Mouse (Mus musculus) erythroid progenitor cell, adult 5-6 weeks (primary cell): Measurements from ENCODE around the gene Hexim1. TPM values are rescaled to one million over a fixed set of nuclear protein-coding genes. Genes with fewer than 3 reads are reported as not detected.
A peak's percentile ranks its signal among the peaks of the same experiment; 100 is the strongest.

Source experiments
- ATAC-seq: replicated peaks from 2 replicates; pipeline ENCODE4 v1.8.0; 2016; ENCODE audit warnings: moderate number of reproducible peaks, mild to moderate bottlenecking, moderate TSS enrichment, inconsistent platforms; ENCODE audit not compliant: poor library complexity, low FRiP score, severe bottlenecking
- total RNA-seq, 2 experiments: library from RNA; stranded (forward) in 1 of 2; stranded (reverse) in 1 of 2; fragments of 150-400 nt in 1 of 2; fragments of 186-747, 209-891 nt in 1 of 2; gene quantifications; 2 replicates each; pipeline versions ENCODE4 v1.2.3 to v1.2.4; 2015 to 2017; ENCODE audit warnings: low replicate concordance in 2 of 2

Gene Hexim1
- total RNA-seq, 2 experiments from 2014 or later = 7.5 to 20.8 TPM

- ATAC-seq = no peak
Measured at GRCm38 (mm10) chr11:103142441-103143182, 26.6 kb downstream of the Hexim1 start.

- no peak for ATAC-seq
Measured at GRCm38 (mm10) chr11:103144309-103145285, 28.6 kb downstream of the Hexim1 start.

- no peak for ATAC-seq
Measured at GRCm38 (mm10) chr11:103146386-103146785, 30.4 kb downstream of the Hexim1 start.

- ATAC-seq = no peak
Measured at GRCm38 (mm10) chr11:103147766-103148165, 31.7 kb downstream of the Hexim1 start.

- no peak for ATAC-seq
Measured at GRCm38 (mm10) chr11:103149771-103150170, 33.7 kb downstream of the Hexim1 start.

- peak; percentile 91 for ATAC-seq
Measured at GRCm38 (mm10) chr11:103158621-103159478, 42.8 kb downstream of the Hexim1 start.

- no peak for ATAC-seq
Measured at GRCm38 (mm10) chr11:103160738-103161137, 44.7 kb downstream of the Hexim1 start.

GRCm38 (mm10) chr11:103161449-103161848, 45.4 kb downstream of the Hexim1 start:
- no peak for ATAC-seq

GRCm38 (mm10) chr11:103162132-103162531, 46.1 kb downstream of the Hexim1 start:
- no peak for ATAC-seq

- ATAC-seq = no peak
Measured at GRCm38 (mm10) chr11:103164391-103164790, 48.4 kb downstream of the Hexim1 start.

GRCm38 (mm10) chr11:103168690-103169390, 52.8 kb downstream of the Hexim1 start:
- no peak for ATAC-seq

Other genes starting within 250 kb of the Hexim1 start
- 93.7 and 136 TPM in 2 replicates for gene Eftud2, start 235.2 kb upstream of the Hexim1 start, total RNA-seq (2015; ENCODE audit: low replicate concordance)
- 89.9 and 133 TPM in 2 replicates for gene Eftud2, start 235.2 kb upstream of the Hexim1 start, total RNA-seq (2017; ENCODE audit: low replicate concordance)
- not detected in 2 replicates for gene Ccdc103, start 235.0 kb upstream of the Hexim1 start, total RNA-seq (2015; ENCODE audit: low replicate concordance)
- gene Ccdc103, start 235.0 kb upstream of the Hexim1 start, total RNA-seq (2017; ENCODE audit: low replicate concordance) = 1.3 TPM in 1 of 2 replicates, not detected in the other
- not detected in 2 replicates for gene Fam187a, start 231.1 kb upstream of the Hexim1 start, total RNA-seq (2015; ENCODE audit: low replicate concordance)
- gene Fam187a, start 231.1 kb upstream of the Hexim1 start, total RNA-seq (2017; ENCODE audit: low replicate concordance) = not detected in 2 replicates
- gene Gfap, start 215.3 kb upstream of the Hexim1 start, total RNA-seq (2015; ENCODE audit: low replicate concordance) = 31.0 and 38.9 TPM in 2 replicates
- gene Gfap, start 215.3 kb upstream of the Hexim1 start, total RNA-seq (2017; ENCODE audit: low replicate concordance) = 56.2 and 59.8 TPM in 2 replicates
- 174 and 202 TPM in 2 replicates for gene Kif18b, start 191.1 kb upstream of the Hexim1 start, total RNA-seq (2015; ENCODE audit: low replicate concordance)
- gene Kif18b, start 191.1 kb upstream of the Hexim1 start, total RNA-seq (2017; ENCODE audit: low replicate concordance) = 136 and 165 TPM in 2 replicates
- not detected in 2 replicates for gene C1ql1, start 169.5 kb upstream of the Hexim1 start, total RNA-seq (2015; ENCODE audit: low replicate concordance)
- gene C1ql1, start 169.5 kb upstream of the Hexim1 start, total RNA-seq (2017; ENCODE audit: low replicate concordance) = not detected in 2 replicates
- 25.2 and 31.0 TPM in 2 replicates for gene Nmt1, start 88.0 kb upstream of the Hexim1 start, total RNA-seq (2015; ENCODE audit: low replicate concordance)
- gene Nmt1, start 88.0 kb upstream of the Hexim1 start, total RNA-seq (2017; ENCODE audit: low replicate concordance) = 27.1 and 35.8 TPM in 2 replicates
- 6.8 and 13.4 TPM in 2 replicates for gene Dcakd, start 87.9 kb upstream of the Hexim1 start, total RNA-seq (2015; ENCODE audit: low replicate concordance)
- 4.4 and 10.7 TPM in 2 replicates for gene Dcakd, start 87.9 kb upstream of the Hexim1 start, total RNA-seq (2017; ENCODE audit: low replicate concordance)
- 1.4 TPM in 1 of 2 replicates, not detected in the other for gene Plcd3, start 14.6 kb upstream of the Hexim1 start, total RNA-seq (2015; ENCODE audit: low replicate concordance)
- gene Plcd3, start 14.6 kb upstream of the Hexim1 start, total RNA-seq (2017; ENCODE audit: low replicate concordance) = 3.1 TPM in 1 of 2 replicates, not detected in the other
- gene Acbd4, start 14.5 kb upstream of the Hexim1 start, total RNA-seq (2015; ENCODE audit: low replicate concordance) = 13.4 and 21.6 TPM in 2 replicates
- gene Acbd4, start 14.5 kb upstream of the Hexim1 start, total RNA-seq (2017; ENCODE audit: low replicate concordance) = 25.6 and 60.5 TPM in 2 replicates
- 1.8 and 3.8 TPM in 2 replicates for gene Hexim2, start 16.2 kb downstream of the Hexim1 start, total RNA-seq (2015; ENCODE audit: low replicate concordance)
- 5.9 and 13.0 TPM in 2 replicates for gene Hexim2, start 16.2 kb downstream of the Hexim1 start, total RNA-seq (2017; ENCODE audit: low replicate concordance)
- gene Fmnl1, start 54.9 kb downstream of the Hexim1 start, total RNA-seq (2015; ENCODE audit: low replicate concordance) = 33.2 and 49.9 TPM in 2 replicates
- 9.2 and 22.3 TPM in 2 replicates for gene Fmnl1, start 54.9 kb downstream of the Hexim1 start, total RNA-seq (2017; ENCODE audit: low replicate concordance)
- 6.3 TPM in 1 of 2 replicates, not detected in the other for gene 1700023F06Rik, start 92.3 kb downstream of the Hexim1 start, total RNA-seq (2015; ENCODE audit: low replicate concordance)
- not detected in 2 replicates for gene 1700023F06Rik, start 92.3 kb downstream of the Hexim1 start, total RNA-seq (2017; ENCODE audit: low replicate concordance)
- not detected in 2 replicates for gene Spata32, start 102.2 kb downstream of the Hexim1 start, total RNA-seq (2015; ENCODE audit: low replicate concordance)
- not detected in 2 replicates for gene Spata32, start 102.2 kb downstream of the Hexim1 start, total RNA-seq (2017; ENCODE audit: low replicate concordance)
- 2.9 and 3.8 TPM in 2 replicates for gene Map3k14, start 151.2 kb downstream of the Hexim1 start, total RNA-seq (2015; ENCODE audit: low replicate concordance)
- gene Map3k14, start 151.2 kb downstream of the Hexim1 start, total RNA-seq (2017; ENCODE audit: low replicate concordance) = 0.51 and 3.8 TPM in 2 replicates
- 2.1 and 7.6 TPM in 2 replicates for gene Arhgap27, start 247.5 kb downstream of the Hexim1 start, total RNA-seq (2015; ENCODE audit: low replicate concordance)
- 3.0 and 4.8 TPM in 2 replicates for gene Arhgap27, start 247.5 kb downstream of the Hexim1 start, total RNA-seq (2017; ENCODE audit: low replicate concordance)